7 mouse cellular contexts compared by ENCODE assay signal in genomic region chr19:23274054-23274724, GRCm38 (mm10). TPM values are rescaled to one million over a fixed set of nuclear protein-coding genes. Genes with fewer than 3 reads are reported as not detected.
DNase-seq lines count a peak whose midpoint lies in the region; ATAC-seq and TF ChIP-seq lines count a peak whose summit lies in the region.

No protein-coding gene starts in this region.

- peak; percentile 54 for DNase-seq in lung, postnatal 0 days (ENCODE audit: low spot score)
- DNase-seq in lung, postnatal 4 days, result no peak
- no peak for DNase-seq in forebrain, embryonic 11.5 days (ENCODE audit: low spot score)
- no peak for DNase-seq in adrenal gland, postnatal 14 days
- no peak for DNase-seq in T-cell, adult 2 months (ENCODE audit: low spot score)

- peaks cover 6% of the 10 kb centered on the region; the same call in 1 of the 2 replicates for H3K4me1 ChIP-seq in lung, postnatal 0 days (ENCODE audit: insufficient read depth, low read depth, low read length)
- peaks cover 5% of the 10 kb centered on the region; the same call in 1 of the 2 replicates for H3K4me1 ChIP-seq in forebrain, embryonic 11.5 days (replicated peaks; ENCODE audit: control insufficient read depth, insufficient read depth, low read length)
- H3K4me1 ChIP-seq in limb, embryonic 15.5 days, result peaks cover 7% of the 10 kb centered on the region; the same call in 1 of the 2 replicates
- H3K4me1 ChIP-seq in stomach, embryonic 15.5 days, result no peaks in the 10 kb centered on the region

- H3K9ac ChIP-seq in lung, postnatal 0 days (replicated peaks; ENCODE audit: low read depth), result no peak overlapping the region
- H3K9ac ChIP-seq in forebrain, embryonic 11.5 days (ENCODE audit: low read length), result no peak overlapping the region; the same call in 1 of the 2 replicates
- H3K9ac ChIP-seq in limb, embryonic 15.5 days, result no peak overlapping the region
- no peak overlapping the region for H3K9ac ChIP-seq in stomach, embryonic 15.5 days

- peak overlapping the region; percentile 82 for H3K4me2 ChIP-seq in lung, postnatal 0 days (replicated peaks; ENCODE audit: low read depth, low read length)
- peak overlapping the region; percentile 58 for H3K4me2 ChIP-seq in forebrain, embryonic 11.5 days (ENCODE audit: low read depth, low read length, severe bottlenecking)
- peak overlapping the region; percentile 54 for H3K4me2 ChIP-seq in limb, embryonic 15.5 days
- H3K4me2 ChIP-seq in stomach, embryonic 15.5 days, result peak overlapping the region; percentile 63

- no peaks in the 10 kb centered on the region for H3K36me3 ChIP-seq in lung, postnatal 0 days (ENCODE audit: insufficient read depth, low read length)
- no peaks in the 10 kb centered on the region for H3K36me3 ChIP-seq in forebrain, embryonic 11.5 days (ENCODE audit: control insufficient read depth, insufficient read depth, low read length)
- no peaks in the 10 kb centered on the region for H3K36me3 ChIP-seq in limb, embryonic 15.5 days
- no peaks in the 10 kb centered on the region for H3K36me3 ChIP-seq in stomach, embryonic 15.5 days

- H3K27ac ChIP-seq in lung, postnatal 0 days (ENCODE audit: low read length), result no peak overlapping the region
- no peak overlapping the region for H3K27ac ChIP-seq in forebrain, embryonic 11.5 days (ENCODE audit: low read depth, low read length)
- peak overlapping the region; percentile 80; the same call in 1 of the 2 replicates for H3K27ac ChIP-seq in limb, embryonic 15.5 days
- no peak overlapping the region for H3K27ac ChIP-seq in stomach, embryonic 15.5 days

- H3K4me3 ChIP-seq in lung, postnatal 0 days (ENCODE audit: low read depth, low read length), result peak overlapping the region; percentile 91
- peak overlapping the region; percentile 80 for H3K4me3 ChIP-seq in forebrain, embryonic 11.5 days (ENCODE audit: low read depth, low read length)
- peak overlapping the region; percentile 84 for H3K4me3 ChIP-seq in limb, embryonic 15.5 days
- H3K4me3 ChIP-seq in stomach, embryonic 15.5 days (replicated peaks), result peak overlapping the region; percentile 81

- no peak for TF ChIP-seq CTCF in lung, postnatal 0 days (IDR thresholded peaks at IDR 0.05)

- 49% methylated on average over 4 of the region's 4 CpGs for WGBS in lung, postnatal 0 days
- 69% methylated on average over 4 of the region's 4 CpGs for WGBS in forebrain, embryonic 11.5 days
- WGBS in limb, embryonic 15.5 days, result 51% methylated on average over 4 of the region's 4 CpGs
- 92% methylated on average over 2 of the region's 4 CpGs for WGBS in stomach, embryonic 15.5 days

- H3K27me3 ChIP-seq in lung, postnatal 0 days (replicated peaks; ENCODE audit: insufficient read depth, low read length), result no peaks in the 10 kb centered on the region
- no peaks in the 10 kb centered on the region for H3K27me3 ChIP-seq in forebrain, embryonic 11.5 days (ENCODE audit: control insufficient read depth, insufficient read depth, low read length)
- H3K27me3 ChIP-seq in limb, embryonic 15.5 days, result no peaks in the 10 kb centered on the region
- H3K27me3 ChIP-seq in stomach, embryonic 15.5 days (replicated peaks), result no peaks in the 10 kb centered on the region

- TF ChIP-seq EP300 in lung, postnatal 0 days (IDR thresholded peaks at IDR 0.05), result no peak

- H3K9me3 ChIP-seq in lung, postnatal 0 days (ENCODE audit: low read length), result no peaks in the 10 kb centered on the region
- H3K9me3 ChIP-seq in forebrain, embryonic 11.5 days (ENCODE audit: control insufficient read depth, low read length), result no peaks in the 10 kb centered on the region
- no peaks in the 10 kb centered on the region for H3K9me3 ChIP-seq in limb, embryonic 15.5 days
- no peaks in the 10 kb centered on the region for H3K9me3 ChIP-seq in stomach, embryonic 15.5 days

- ATAC-seq in lung, postnatal 0 days, result peak; percentile 25
- ATAC-seq in forebrain, embryonic 11.5 days (replicated peaks; ENCODE audit: low FRiP score), result peak; percentile 45
- ATAC-seq in limb, embryonic 15.5 days (ENCODE audit: insufficient number of reproducible peaks, low FRiP score, low TSS enrichment, low read depth), result no peak
- ATAC-seq in stomach, embryonic 15.5 days (ENCODE audit: insufficient read depth, low FRiP score, low read depth), result peak; percentile 12; the same call in 1 of the 2 replicates

RNA-seq across cellular contexts. Expression of gene Smc5, which starts 0.5 kb away (rescaled TPM):
- polyA plus RNA-seq in lung, postnatal 0 days (2015; fragmentation: Nextera tagmentation; extraction: Ambion mirVana), result 12.9 and 14.1 TPM in 2 replicates
- 53.8 and 60.1 TPM in 2 replicates for polyA plus RNA-seq in forebrain, embryonic 11.5 days (2014; fragmentation: Nextera tagmentation; extraction: Ambion mirVana)
- polyA plus RNA-seq in limb, embryonic 15.5 days (2015; fragmentation: Nextera tagmentation; extraction: Ambion mirVana), result 27.9 and 29.6 TPM in 2 replicates
- 27.4 and 28.9 TPM in 2 replicates for polyA plus RNA-seq in stomach, embryonic 15.5 days (2015; fragmentation: Nextera tagmentation; extraction: Ambion mirVana)
- 27.8 and 33.2 TPM in 2 replicates for total RNA-seq in adrenal gland, postnatal 14 days (2021)
